Mouse (Mus musculus) gastrocnemius, adult 2 months (tissue): ENCODE measurements around the gene Klhdc8a. TPM values are rescaled to one million over a fixed set of nuclear protein-coding genes. Genes with fewer than 3 reads are reported as not detected.
"Not testable (repeated sequence)": the region's sequence is repeated elsewhere in the genome, so short reads cannot be mapped to it uniquely, and the experiment has no call there.

Source experiments
- DNase-seq: peaks from one replicate; pipeline ENCODE4 v3.0.0; 2022
- H3K27ac ChIP-seq: fragments of 200-600 bp; 2 replicates; pipeline ENCODE4 v1.8.1; 2022; ENCODE audit warnings: mild to moderate bottlenecking
- H3K4me3 ChIP-seq: fragments of 200-600 bp; 2 replicates; pipeline ENCODE4 v1.8.1; 2022; ENCODE audit warnings: mild to moderate bottlenecking, moderate library complexity
- CTCF ChIP-seq: fragments of 200-600 bp; IDR thresholded peaks from 2 replicates; pipeline ENCODE4 v1.8.1; 2022; ENCODE audit warnings: antibody characterized with exemption, mild to moderate bottlenecking, moderate library complexity
- intact Hi-C: fragments of 180-260 bp; cut with DNase I; formaldehyde crosslinking; loops from one replicate; pipeline ENCODE4 v1.15.1; 2025
- total RNA-seq, 2 experiments: library from RNA; stranded (reverse); gene quantifications; 2 replicates each; pipeline ENCODE4 v1.2.3; 2021

Gene Klhdc8a
- total RNA-seq, 2 experiments from 2014 or later: 0.13 to 0.31 TPM

- TF ChIP-seq CTCF: no peak
- Histone ChIP-seq H3K4me3 (no peak overlapping the region), H3K27ac (no peak overlapping the region)
- DNase-seq: no peak
- intact Hi-C loops: no loop called here
Measured at GRCm38 (mm10) chr1:132276694-132277093, 21.7 kb upstream of the Klhdc8a start.

- no peak for TF ChIP-seq CTCF
- intact Hi-C loops: no loop called here
- H3K4me3 ChIP-seq: no peak overlapping the region
- DNase-seq: no peak
- no peak overlapping the region for H3K27ac ChIP-seq
Measured at GRCm38 (mm10) chr1:132277124-132277523, 21.3 kb upstream of the Klhdc8a start.

- H3K27ac ChIP-seq, intact Hi-C loops, DNase-seq, H3K4me3 ChIP-seq: not testable (repeated sequence)
Measured at GRCm38 (mm10) chr1:132280636-132281035, 17.8 kb upstream of the Klhdc8a start.

GRCm38 (mm10) chr1:132281523-132282176 lies 16.8 kb upstream of the Klhdc8a start:
- intact Hi-C loops: no loop called here
- TF ChIP-seq CTCF: no peak
- no peak overlapping the region for H3K27ac ChIP-seq
- no peak overlapping the region for H3K4me3 ChIP-seq
- DNase-seq: no peak

GRCm38 (mm10) chr1:132282177-132282536 lies 16.3 kb upstream of the Klhdc8a start:
- intact Hi-C loops: no loop called here
- no peak for DNase-seq
- Histone ChIP-seq H3K4me3 (no peak overlapping the region), H3K27ac (no peak overlapping the region)
- TF ChIP-seq CTCF: no peak

GRCm38 (mm10) chr1:132283018-132283417 lies 15.4 kb upstream of the Klhdc8a start:
- DNase-seq: no peak
- H3K27ac ChIP-seq: no peak overlapping the region
- H3K4me3 ChIP-seq: no peak overlapping the region
- intact Hi-C loops: no loop called here
- no peak for TF ChIP-seq CTCF

- DNase-seq: no peak
- no peak overlapping the region for H3K4me3 ChIP-seq
- no peak for TF ChIP-seq CTCF
- no peak overlapping the region for H3K27ac ChIP-seq
- intact Hi-C loops: no loop called here
Measured at GRCm38 (mm10) chr1:132286735-132287134, 11.7 kb upstream of the Klhdc8a start.

GRCm38 (mm10) chr1:132287445-132287844 lies 11.0 kb upstream of the Klhdc8a start:
- H3K27ac ChIP-seq: no peak overlapping the region
- TF ChIP-seq CTCF: no peak
- DNase-seq: peak; percentile 18
- intact Hi-C loops: no loop called here
- H3K4me3 ChIP-seq: no peak overlapping the region

- no peak overlapping the region for H3K27ac ChIP-seq
Measured at GRCm38 (mm10) chr1:132287991-132288451, 10.4 kb upstream of the Klhdc8a start.

GRCm38 (mm10) chr1:132289965-132290364 lies 8.5 kb upstream of the Klhdc8a start:
- peak; percentile 3 for DNase-seq
- no peak for TF ChIP-seq CTCF
- Histone ChIP-seq H3K4me3 (no peak overlapping the region), H3K27ac (no peak overlapping the region)
- intact Hi-C loops: no loop called here

More at GRCm38 (mm10) chr1:132287991-132288451, 10.4 kb upstream of the Klhdc8a start:
- peak; percentile 17 for DNase-seq
- H3K4me3 ChIP-seq: no peak overlapping the region
- intact Hi-C loops: no loop called here
- TF ChIP-seq CTCF: 0 out of 2 replicates have a peak, but pooled peaks have one; percentile 1

GRCm38 (mm10) chr1:132290921-132291675 lies 7.3 kb upstream of the Klhdc8a start:
- intact Hi-C loops: no loop called here

GRCm38 (mm10) chr1:132291706-132292105 lies 6.7 kb upstream of the Klhdc8a start:
- no peak for TF ChIP-seq CTCF
- intact Hi-C loops: no loop called here
- DNase-seq: no peak
- H3K4me3 ChIP-seq: no peak overlapping the region
- no peak overlapping the region for H3K27ac ChIP-seq

More at GRCm38 (mm10) chr1:132290921-132291675, 7.3 kb upstream of the Klhdc8a start:
- H3K4me3 ChIP-seq: no peak overlapping the region
- no peak for TF ChIP-seq CTCF
- H3K27ac ChIP-seq: no peak overlapping the region
- peak; percentile 18 for DNase-seq

GRCm38 (mm10) chr1:132292318-132293129 lies 5.9 kb upstream of the Klhdc8a start:
- Histone ChIP-seq H3K4me3 (no peak overlapping the region), H3K27ac (no peak overlapping the region; the same call in 1 of the 2 replicates)
- no peak for DNase-seq
- peak; percentile 26; the same call in 1 of the 2 replicates for TF ChIP-seq CTCF
- intact Hi-C loops: no loop called here
